Mouse (Mus musculus): ENCODE measurements around the gene Otof.

The Otof gene

DNA sequence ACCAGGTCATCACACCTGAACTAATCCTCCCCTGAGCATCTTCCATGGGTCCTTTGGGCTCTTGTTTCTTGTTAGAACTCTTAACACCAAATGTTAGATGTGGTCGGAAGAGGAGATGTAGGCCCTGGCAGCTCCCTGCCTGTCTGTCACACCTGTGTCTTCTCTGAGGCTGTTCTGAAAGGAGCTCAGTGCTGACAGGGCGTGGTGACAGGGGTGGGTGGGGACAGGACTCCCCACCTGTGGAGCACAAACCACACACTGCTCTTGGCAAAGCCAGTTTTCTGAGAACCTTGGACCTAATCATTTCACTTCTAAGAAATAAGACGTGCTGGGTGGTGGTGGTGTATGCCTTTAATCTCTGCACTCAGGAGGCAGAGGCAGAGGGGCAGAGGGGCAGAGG, 108.1 kb downstream of the Otof start:
- TF ChIP-seq NANOG (IDR thresholded peaks at IDR 0.05; ENCODE audit: borderline replicate concordance, low read length) (no peak), CTCF (conservative IDR thresholded peaks at IDR 0.05; ENCODE audit: low read length) (no peak), POU5F1 (IDR thresholded peaks at IDR 0.05; ENCODE audit: borderline replicate concordance, low read length) (no peak)
- H3K4me3 ChIP-seq (replicated peaks; ENCODE audit: low read length) = no peak overlapping the region
- H3K9me3 ChIP-seq (ENCODE audit: low read length) = no peaks in the 10 kb centered on the region
- H3K27me3 ChIP-seq (ENCODE audit: insufficient read depth, low read length) = peaks cover 5% of the 10 kb centered on the region; the same call in 1 of the 2 replicates
- 0 out of 2 replicates have a peak, but pooled peaks cover 5% of the 10 kb centered on the region for H3K4me1 ChIP-seq (replicated peaks; ENCODE audit: low read depth, low read length)
- no peaks in the 10 kb centered on the region for H3K36me3 ChIP-seq (ENCODE audit: insufficient read depth, low read length)

- H3K27me3 ChIP-seq (ENCODE audit: insufficient read depth, low read length) = peaks cover 3% of the 10 kb centered on the region; the same call in 1 of the 2 replicates
- H3K9me3 ChIP-seq (ENCODE audit: low read length) = no peaks in the 10 kb centered on the region
- peaks cover 14% of the 10 kb centered on the region for H3K4me1 ChIP-seq (replicated peaks; ENCODE audit: low read depth, low read length)
- TF ChIP-seq NANOG (IDR thresholded peaks at IDR 0.05; ENCODE audit: borderline replicate concordance, low read length) = no peak
- no peak for TF ChIP-seq POU5F1 (IDR thresholded peaks at IDR 0.05; ENCODE audit: borderline replicate concordance, low read length)
- TF ChIP-seq CTCF (conservative IDR thresholded peaks at IDR 0.05; ENCODE audit: low read length) = no peak
- H3K36me3 ChIP-seq (ENCODE audit: insufficient read depth, low read length) = no peaks in the 10 kb centered on the region
- no peak overlapping the region for H3K4me3 ChIP-seq (replicated peaks; ENCODE audit: low read length)
These were observed 117.8 kb downstream of the Otof start for GRCm38 (mm10) chr5:30343886-30344285.

DNA sequence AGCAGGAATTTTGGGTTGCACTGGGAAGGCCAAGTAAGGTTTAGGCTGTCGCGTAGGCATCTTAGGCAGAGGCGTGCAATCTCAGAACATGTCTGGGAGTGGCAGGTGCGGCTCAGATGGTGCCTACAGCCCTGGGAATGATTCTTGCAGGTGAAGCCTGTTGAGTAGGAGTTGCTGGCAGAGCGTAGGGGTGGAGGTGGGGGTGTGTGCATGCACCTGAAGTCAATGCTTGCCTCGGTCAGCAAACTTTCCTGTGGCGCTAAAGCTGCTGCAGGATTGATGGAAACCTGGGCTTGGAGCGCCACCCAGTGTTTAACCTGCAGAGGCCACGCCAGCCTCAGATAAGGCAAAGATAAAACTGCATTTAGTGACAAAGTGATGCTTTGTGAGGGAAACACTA, 118.6 kb downstream of the Otof start:
- Histone ChIP-seq H3K36me3 (ENCODE audit: insufficient read depth, low read length) (no peaks in the 10 kb centered on the region), H3K27me3 (ENCODE audit: insufficient read depth, low read length) (peaks cover 3% of the 10 kb centered on the region; the same call in 1 of the 2 replicates), H3K9me3 (ENCODE audit: low read length) (no peaks in the 10 kb centered on the region), H3K4me1 (replicated peaks; ENCODE audit: low read depth, low read length) (peaks cover 14% of the 10 kb centered on the region), H3K4me3 (replicated peaks; ENCODE audit: low read length) (peak overlapping the region; percentile 53)
- TF ChIP-seq POU5F1 (IDR thresholded peaks at IDR 0.05; ENCODE audit: borderline replicate concordance, low read length) = no peak
- peak; percentile 86 for TF ChIP-seq CTCF (conservative IDR thresholded peaks at IDR 0.05; ENCODE audit: low read length)

DNA sequence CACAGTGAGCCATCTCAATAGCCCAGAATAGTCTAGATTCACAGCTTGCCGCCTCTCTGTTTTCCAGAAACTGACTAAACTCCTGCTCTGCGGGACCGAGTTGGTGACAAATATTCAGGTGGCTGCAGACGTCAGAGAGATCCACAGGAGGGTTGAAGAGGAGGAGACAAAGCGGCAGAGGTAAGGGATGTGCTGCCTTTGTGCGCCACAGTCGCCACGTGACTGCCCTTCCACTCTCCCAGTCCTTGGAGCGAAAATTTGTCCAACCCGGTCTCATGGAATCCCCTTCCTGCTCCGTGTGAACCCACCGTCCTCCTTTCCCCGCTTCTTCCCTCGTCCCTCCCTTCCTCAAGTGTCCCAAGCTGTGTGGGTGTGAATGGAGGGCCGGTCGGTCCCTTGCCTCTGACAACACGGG, 119.1 kb downstream of the Otof start:
- peaks cover 14% of the 10 kb centered on the region for H3K4me1 ChIP-seq (replicated peaks; ENCODE audit: low read depth, low read length)
- H3K4me3 ChIP-seq (replicated peaks; ENCODE audit: low read length) = peak overlapping the region; percentile 53
- no peak for TF ChIP-seq POU5F1 (IDR thresholded peaks at IDR 0.05; ENCODE audit: borderline replicate concordance, low read length)
- no peak for TF ChIP-seq NANOG (IDR thresholded peaks at IDR 0.05; ENCODE audit: borderline replicate concordance, low read length)
- no peak for TF ChIP-seq CTCF (conservative IDR thresholded peaks at IDR 0.05; ENCODE audit: low read length)
- H3K9me3 ChIP-seq (ENCODE audit: low read length) = no peaks in the 10 kb centered on the region
- peaks cover 3% of the 10 kb centered on the region; the same call in 1 of the 2 replicates for H3K27me3 ChIP-seq (ENCODE audit: insufficient read depth, low read length)
- H3K36me3 ChIP-seq (ENCODE audit: insufficient read depth, low read length) = no peaks in the 10 kb centered on the region

- Histone ChIP-seq H3K4me1 (replicated peaks; ENCODE audit: low read depth, low read length) (peaks cover 14% of the 10 kb centered on the region), H3K36me3 (ENCODE audit: insufficient read depth, low read length) (no peaks in the 10 kb centered on the region), H3K27me3 (ENCODE audit: insufficient read depth, low read length) (peaks cover 3% of the 10 kb centered on the region; the same call in 1 of the 2 replicates), H3K9me3 (ENCODE audit: low read length) (no peaks in the 10 kb centered on the region), H3K4me3 (replicated peaks; ENCODE audit: low read length) (no peak overlapping the region)
- TF ChIP-seq NANOG (IDR thresholded peaks at IDR 0.05; ENCODE audit: borderline replicate concordance, low read length) (no peak), CTCF (conservative IDR thresholded peaks at IDR 0.05; ENCODE audit: low read length) (no peak), POU5F1 (IDR thresholded peaks at IDR 0.05; ENCODE audit: borderline replicate concordance, low read length) (no peak)
These were observed 119.9 kb downstream of the Otof start for GRCm38 (mm10) chr5:30341601-30342365.

GRCm38 (mm10) chr5:30340815-30341214, 120.9 kb downstream of the Otof start:
- H3K4me1 ChIP-seq (replicated peaks; ENCODE audit: low read depth, low read length) = peaks cover 14% of the 10 kb centered on the region
- peaks cover 3% of the 10 kb centered on the region; the same call in 1 of the 2 replicates for H3K27me3 ChIP-seq (ENCODE audit: insufficient read depth, low read length)
- no peak for TF ChIP-seq CTCF (conservative IDR thresholded peaks at IDR 0.05; ENCODE audit: low read length)
- TF ChIP-seq POU5F1 (IDR thresholded peaks at IDR 0.05; ENCODE audit: borderline replicate concordance, low read length) = no peak
- no peak for TF ChIP-seq NANOG (IDR thresholded peaks at IDR 0.05; ENCODE audit: borderline replicate concordance, low read length)

More at GRCm38 (mm10) chr5:30340815-30341214, 120.9 kb downstream of the Otof start:
- no peak overlapping the region for H3K4me3 ChIP-seq (replicated peaks; ENCODE audit: low read length)
- H3K36me3 ChIP-seq (ENCODE audit: insufficient read depth, low read length) = no peaks in the 10 kb centered on the region
- H3K9me3 ChIP-seq (ENCODE audit: low read length) = no peaks in the 10 kb centered on the region
